Mouse (Mus musculus) heart, adult 2 months (tissue): ENCODE results near the gene Ltc4s. TPM values are rescaled to one million over a fixed set of nuclear protein-coding genes. Genes with fewer than 3 reads are reported as not detected.
A peak's percentile ranks its signal among the peaks of the same experiment; 100 is the strongest.

ENCODE experiments used
- DNase-seq, 2 experiments: peaks; one replicate each; pipeline ENCODE4 v3.0.0; 2021
- H3K27ac ChIP-seq: fragments of 200-600 bp; 2 replicates; pipeline ENCODE4 v1.8.1; 2022
- H3K27me3 ChIP-seq: fragments of 200-500 bp; 2 replicates; pipeline ENCODE4 v1.6.1; 2012; ENCODE audit warnings: mild to moderate bottlenecking, low read length, inconsistent platforms, mixed read lengths; ENCODE audit not compliant: control insufficient read depth, insufficient read depth
- H3K36me3 ChIP-seq: fragments of 200-500 bp; 2 replicates; pipeline ENCODE4 v1.6.1; 2012; ENCODE audit warnings: low read length, inconsistent platforms; ENCODE audit not compliant: control insufficient read depth, insufficient read depth
- H3K4me1 ChIP-seq: fragments of 200-500 bp; 2 replicates; pipeline ENCODE4 v1.6.1; 2011; ENCODE audit warnings: low read length; ENCODE audit not compliant: control insufficient read depth, insufficient read depth
- H3K4me3 ChIP-seq: fragments of 200-600 bp; 2 replicates; pipeline ENCODE4 v1.8.1; 2022
- H3K79me2 ChIP-seq: fragments of 200-500 bp; replicated peaks from 2 replicates; pipeline ENCODE4 v1.6.1; 2012; ENCODE audit warnings: mild to moderate bottlenecking, inconsistent platforms, low read length, moderate library complexity, mixed read lengths; ENCODE audit not compliant: control insufficient read depth, insufficient read depth
- H3K9ac ChIP-seq: fragments of 200-500 bp; 2 replicates; pipeline ENCODE4 v1.6.1; 2012; ENCODE audit warnings: low read depth, mild to moderate bottlenecking, control low read depth, inconsistent platforms, low read length, mixed read lengths
- CTCF ChIP-seq: fragments of 200-600 bp; IDR thresholded peaks from 2 replicates; pipeline ENCODE4 v1.8.1; 2022; ENCODE audit warnings: antibody characterized with exemption, mild to moderate bottlenecking, moderate library complexity
- EP300 ChIP-seq: fragments of 200-500 bp; IDR thresholded peaks from 2 replicates; pipeline ENCODE4 v1.6.1; 2011; ENCODE audit warnings: low read depth, low read length, control low read depth; ENCODE audit not compliant: insufficient read depth
- POLR2A ChIP-seq: fragments of 200-500 bp; IDR thresholded peaks from 2 replicates; pipeline ENCODE4 v1.6.1; 2011; ENCODE audit warnings: mild to moderate bottlenecking, low read depth, low read length, control low read depth; ENCODE audit not compliant: insufficient read depth
- WGBS: fragments of 180-500 bp; shearing (Covaris S2); methylation state at CpG from one replicate; pipeline ENCODE4 v1.1.7; 2018; 5-methylcytosine and 5-hydroxymethylcytosine counted together
- intact Hi-C: fragments of 180-260 bp; cut with DNase I; formaldehyde crosslinking; loops from one replicate; pipeline ENCODE4 v1.15.1; 2025
- polyA plus RNA-seq: library from polyadenylated mRNA; depleted of rRNA; stranded (reverse); fragments of >200 nt; gene quantifications from 2 replicates; pipeline ENCODE4 v1.2.3, GENCODE M21; 2012
- total RNA-seq, 2 experiments: library from RNA; stranded (reverse); gene quantifications; 2 replicates each; pipeline ENCODE4 v1.2.3; 2021

Gene Ltc4s
- total and polyA plus RNA-seq, 3 experiments = 8.8 to 16.2 (median 10.0) TPM

DNA sequence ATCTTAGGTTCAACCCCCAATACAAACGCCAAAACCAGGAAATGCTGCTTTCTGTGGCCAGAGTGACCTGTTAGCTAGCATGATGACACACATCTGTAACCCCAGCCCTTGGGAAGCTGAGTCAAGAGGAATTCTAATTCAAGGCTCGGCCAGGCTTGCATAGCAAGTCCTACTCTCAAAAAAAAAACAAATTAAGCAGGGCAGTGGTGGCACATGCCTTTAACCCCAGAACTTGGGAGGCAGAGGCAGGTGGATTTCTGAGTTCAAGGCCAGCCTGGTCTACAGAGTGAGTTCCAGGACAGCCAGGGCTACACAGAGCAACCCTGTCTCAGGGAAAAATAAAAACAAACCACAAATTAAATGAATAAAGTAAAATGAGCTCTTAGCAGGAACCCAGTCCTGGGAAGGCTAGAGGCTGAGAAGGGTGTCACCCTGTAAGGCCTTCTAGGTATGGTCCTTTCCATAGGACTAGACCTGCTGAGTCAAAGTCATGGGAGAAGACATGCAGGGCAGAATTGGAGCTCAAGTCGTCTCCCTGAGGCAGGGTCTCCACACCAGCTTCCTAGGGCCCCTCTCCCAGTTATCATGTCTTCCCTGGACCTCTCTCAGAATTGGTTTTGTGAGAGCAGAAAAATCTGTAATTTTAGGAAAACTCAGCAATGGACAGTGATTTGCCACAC is 26.2 kb downstream of the Ltc4s start:
- peak overlapping the region; percentile 100 for H3K27ac ChIP-seq
- H3K4me1 ChIP-seq = peaks cover 15% of the 10 kb centered on the region
- peak overlapping the region; percentile 29; the same call in 1 of the 2 replicates for H3K4me3 ChIP-seq
- intact Hi-C loops = no loop called here
- WGBS = 50% methylated on average over 3 of the region's 3 CpGs
- no peaks in the 10 kb centered on the region for H3K79me2 ChIP-seq
- H3K9ac ChIP-seq = 0 out of 2 replicates have a peak overlapping the region, but pooled peaks have one; percentile 37
- H3K36me3 ChIP-seq = peaks cover 5% of the 10 kb centered on the region
- no peaks in the 10 kb centered on the region for H3K27me3 ChIP-seq
- no peak for DNase-seq
- TF ChIP-seq EP300 = no peak
- no peak for TF ChIP-seq CTCF
- no peak for TF ChIP-seq POLR2A

DNA sequence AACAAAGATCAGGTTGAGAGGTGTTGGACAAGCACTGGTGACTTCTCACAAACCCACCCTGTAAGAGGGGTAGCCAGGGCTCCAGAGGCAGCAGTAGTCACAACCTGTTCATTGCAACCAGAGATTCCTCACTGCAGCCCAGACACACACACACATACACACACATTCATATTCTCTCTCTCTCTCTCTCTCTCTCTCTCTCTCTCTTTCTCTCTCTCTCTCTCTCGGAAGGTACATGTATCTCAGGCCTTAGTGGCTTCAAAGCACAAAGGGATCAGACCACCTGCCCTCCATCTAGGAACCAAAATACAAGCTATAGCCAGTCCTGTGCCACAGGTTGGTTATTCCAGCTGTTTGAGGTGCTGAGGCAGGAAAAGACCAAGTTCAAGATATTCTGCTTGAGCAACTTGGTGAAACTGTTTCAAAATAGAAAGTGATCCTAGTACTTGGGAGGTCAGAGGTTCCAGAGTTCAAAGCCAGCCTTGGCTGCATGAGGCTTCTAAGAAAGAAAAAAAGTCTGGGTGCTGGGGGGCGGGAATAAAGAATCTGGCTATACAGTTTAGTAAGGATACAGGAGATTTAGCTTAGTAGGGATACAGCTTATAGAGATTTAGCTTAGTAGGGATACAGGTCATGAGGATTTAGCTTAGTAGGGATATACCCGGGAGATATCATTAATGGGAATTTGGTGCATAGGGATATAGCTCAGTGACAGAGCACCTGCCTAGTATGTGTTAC is 26.9 kb downstream of the Ltc4s start:
- Histone ChIP-seq H3K4me3 (peak overlapping the region; percentile 98), H3K79me2 (no peaks in the 10 kb centered on the region), H3K27me3 (no peaks in the 10 kb centered on the region), H3K4me1 (peaks cover 15% of the 10 kb centered on the region), H3K36me3 (peaks cover 10% of the 10 kb centered on the region), H3K9ac (peak overlapping the region; percentile 54), H3K27ac (peak overlapping the region; percentile 100)
- TF ChIP-seq EP300 = no peak
- no peak for TF ChIP-seq POLR2A
- no peak for TF ChIP-seq CTCF
- no peak for DNase-seq
- 90% methylated on average over 3 of the region's 3 CpGs for WGBS
- intact Hi-C loops = loop anchor here (2.0 kb wide), 1 partner anchor 13 kb away; no protein-coding TSS in a partner anchor

DNA sequence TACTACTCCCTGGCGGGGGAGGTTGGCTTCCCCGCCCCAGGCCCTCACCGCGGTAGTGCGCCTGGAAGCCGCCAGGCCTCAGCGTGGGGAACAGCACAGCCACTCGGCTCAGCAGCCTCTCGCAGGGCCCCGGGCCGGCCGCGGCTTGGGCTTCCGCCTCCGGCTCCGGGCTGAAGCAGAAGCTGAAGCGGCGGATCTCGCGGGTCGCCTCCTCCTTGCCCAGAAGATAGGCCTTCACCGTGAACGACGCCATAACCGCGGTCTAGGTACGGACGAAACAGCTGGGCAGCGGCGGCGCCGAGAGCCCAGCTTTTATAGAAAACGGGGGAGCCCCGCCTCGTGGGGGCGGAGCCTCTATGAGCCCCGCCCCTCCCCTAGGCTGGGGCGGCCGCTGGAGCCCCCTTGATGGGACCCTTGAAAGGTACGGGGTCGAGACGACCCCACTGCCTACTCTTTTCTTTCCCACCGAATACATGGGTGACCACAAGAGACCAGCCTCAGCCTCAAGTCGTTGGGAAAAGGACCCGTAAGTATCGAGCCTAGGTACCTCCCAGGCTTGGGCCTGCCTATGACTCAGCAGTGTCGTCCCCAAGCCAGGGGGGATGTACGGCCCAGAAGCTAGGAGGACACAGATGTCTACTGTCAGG is 27.8 kb downstream of the Ltc4s start, which contains the start of the genes Sqstm1 and Mgat4b:
Sqstm1 (minus strand) TSS at position 323 of the 647 bp plus-strand sequence.
Mgat4b (plus strand) TSS at position 386 of the 647 bp plus-strand sequence.
- TF ChIP-seq EP300 (peak; percentile 5; the same call in 1 of the 2 replicates), CTCF (peak; percentile 19; the same call in 1 of the 2 replicates), POLR2A (peak; percentile 98)
- no peaks in the 10 kb centered on the region for H3K27me3 ChIP-seq

GRCm38 (mm10) chr11:50210101-50210504 is 28.3 kb downstream of the Ltc4s start:
- H3K27ac ChIP-seq = peak overlapping the region; percentile 100
- H3K79me2 ChIP-seq = no peaks in the 10 kb centered on the region
- peaks cover 22% of the 10 kb centered on the region for H3K36me3 ChIP-seq
- peaks cover 18% of the 10 kb centered on the region for H3K4me1 ChIP-seq
- no peaks in the 10 kb centered on the region for H3K27me3 ChIP-seq
- no peak; the same call in 1 of the 2 replicates for TF ChIP-seq POLR2A
- TF ChIP-seq CTCF = no peak
- TF ChIP-seq EP300 = peak; percentile 76
- peak overlapping the region; percentile 98 for H3K4me3 ChIP-seq
- intact Hi-C loops = loop anchor here (2.0 kb wide), 1 partner anchor 15 kb away; no protein-coding TSS in a partner anchor
- H3K9ac ChIP-seq = peak overlapping the region; percentile 98
- 1% methylated on average over 24 of the region's 24 CpGs for WGBS
- peak; percentile 86 to 92 for DNase-seq

More for the DNA sequence above, 27.8 kb downstream of the Ltc4s start, which contains the start of the genes Sqstm1 and Mgat4b:
- Histone ChIP-seq H3K9ac (peak within 1 kb of the TSS; percentile 98), H3K4me1 (peaks cover 18% of the 10 kb centered on the region), H3K36me3 (peaks cover 18% of the 10 kb centered on the region), H3K4me3 (peak within 1 kb of the TSS; percentile 98), H3K27ac (peak within 1 kb of the TSS; percentile 100), H3K79me2 (no peaks in the 10 kb centered on the region)
- intact Hi-C loops = loop anchor here (2.0 kb wide), 1 partner anchor 14 kb away; no protein-coding TSS in a partner anchor
- under 1% methylated on average over 48 of the region's 48 CpGs for WGBS
- peak; percentile 90 to 93 for DNase-seq

- no peaks in the 10 kb centered on the region for H3K27me3 ChIP-seq
- intact Hi-C loops = no loop called here
- peak in 1 of 2 experiments; percentile 18 for DNase-seq
- H3K79me2 ChIP-seq = no peaks in the 10 kb centered on the region
- no peak overlapping the region for H3K9ac ChIP-seq
- H3K4me3 ChIP-seq = no peak overlapping the region
- peaks cover 28% of the 10 kb centered on the region for H3K36me3 ChIP-seq
- TF ChIP-seq CTCF (no peak), EP300 (no peak), POLR2A (no peak)
- peaks cover 15% of the 10 kb centered on the region for H3K4me1 ChIP-seq
- WGBS = 82% methylated on average over 5 of the region's 5 CpGs
- no peak overlapping the region for H3K27ac ChIP-seq
Observed at GRCm38 (mm10) chr11:50208039-50208438, 30.4 kb downstream of the Ltc4s start.
